Mouse (Mus musculus): ENCODE results near the gene Epn2.

DNA sequence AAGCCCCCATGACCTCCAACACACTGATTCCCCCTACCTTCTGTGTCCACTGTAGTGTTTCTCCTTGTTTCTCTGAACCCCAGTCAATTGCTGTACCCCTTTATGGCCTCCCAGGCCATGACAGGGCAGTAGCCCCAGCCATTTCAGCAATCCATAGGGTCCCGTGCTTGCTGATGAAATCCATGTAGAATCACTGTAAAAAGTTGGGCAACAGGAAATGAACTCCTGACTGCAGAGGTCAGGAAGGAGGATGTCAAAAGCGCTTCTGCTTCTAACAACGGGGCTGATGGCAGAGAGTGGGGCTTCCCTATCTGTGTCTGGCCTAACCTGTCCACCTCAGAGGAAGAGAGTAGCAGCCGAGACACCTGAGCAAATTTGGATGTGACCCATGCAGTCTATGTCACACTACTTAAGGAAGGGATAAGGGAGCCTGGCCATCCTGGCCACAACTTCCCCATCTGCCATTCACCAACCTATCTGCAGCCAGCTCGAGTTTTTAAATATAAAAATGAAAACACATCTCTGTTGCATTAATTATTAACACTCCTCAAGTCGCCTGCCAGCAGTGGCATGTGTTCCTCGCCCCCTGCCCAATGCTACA is 110.1 kb downstream of the Epn2 start:
- TF ChIP-seq CTCF (IDR thresholded peaks at IDR 0.05; ENCODE audit: low read depth) (no peak), EP300 (optimal IDR thresholded peaks at IDR 0.05) (no peak)

All from stomach, postnatal 0 days (tissue).